Mouse (Mus musculus): ENCODE data around the gene Rasgrp3.
"Not testable (repeated sequence)": the region's sequence is repeated elsewhere in the genome, so short reads cannot be mapped to it uniquely, and the experiment has no call there.

Gene Rasgrp3

DNA sequence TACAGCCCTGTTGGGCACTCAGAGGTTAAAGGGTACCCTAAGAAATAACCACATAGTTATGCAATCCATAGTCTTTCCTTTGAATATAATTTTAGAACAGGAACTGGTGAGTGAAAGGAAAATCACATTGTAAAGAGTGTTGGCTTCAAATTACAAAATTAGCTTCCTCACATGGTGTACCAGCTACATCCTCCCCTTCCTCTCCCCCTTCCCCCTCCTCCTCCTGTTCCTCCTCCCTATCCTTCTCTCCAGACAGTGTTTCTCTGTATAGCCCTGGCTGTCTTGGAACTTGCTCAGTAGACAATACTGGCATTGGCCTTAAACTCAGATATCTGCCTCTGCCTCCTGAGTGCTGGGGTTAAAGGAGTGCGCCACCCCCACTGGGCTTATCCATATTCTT lies 26.1 kb downstream of the Rasgrp3 start:
- no peak for DNase-seq (ENCODE audit: low spot score in 2 of 2)

DNA sequence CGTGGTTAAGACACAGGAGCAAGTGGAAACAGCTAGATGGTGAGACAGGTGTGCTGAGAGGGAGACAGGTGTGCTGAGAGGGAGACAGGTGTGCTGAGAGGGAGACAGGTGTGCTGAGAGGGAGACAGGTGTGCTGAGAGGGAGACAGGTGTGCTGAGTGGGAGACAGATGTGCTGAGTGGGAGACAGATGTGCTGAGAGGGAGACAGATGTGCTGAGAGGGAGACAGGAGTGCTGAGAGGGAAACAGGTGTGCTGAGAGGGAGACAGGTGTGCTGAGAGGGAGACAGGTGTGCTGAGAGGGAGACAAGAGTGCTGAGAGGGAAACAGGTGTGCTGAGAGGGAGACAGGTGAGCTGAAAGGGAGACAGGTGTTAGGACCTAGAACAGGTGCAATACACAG lies 27.5 kb downstream of the Rasgrp3 start:
- DNase-seq (ENCODE audit: low spot score in 2 of 2) = not testable (repeated sequence)

DNA sequence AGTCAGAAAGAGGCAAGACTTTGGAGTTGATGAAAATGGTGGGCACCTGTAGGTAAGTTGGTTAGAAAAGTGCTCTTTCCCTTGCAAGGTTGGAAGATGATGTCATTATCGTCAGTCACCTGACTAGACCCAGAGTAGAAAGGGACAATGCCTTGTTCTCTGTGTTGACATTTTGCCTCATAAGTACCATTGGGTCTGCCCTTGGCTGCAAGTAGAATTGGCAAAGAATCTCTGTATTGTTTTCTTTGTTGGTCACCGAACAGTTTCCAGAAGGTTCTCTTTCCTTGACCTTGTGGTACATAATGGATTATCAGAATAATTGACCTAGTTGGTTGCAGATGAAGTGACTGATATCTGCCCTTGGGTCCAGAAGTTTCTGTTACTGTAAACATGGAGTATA lies 27.9 kb downstream of the Rasgrp3 start:
- no peak for DNase-seq (ENCODE audit: low spot score in 2 of 2)

DNA sequence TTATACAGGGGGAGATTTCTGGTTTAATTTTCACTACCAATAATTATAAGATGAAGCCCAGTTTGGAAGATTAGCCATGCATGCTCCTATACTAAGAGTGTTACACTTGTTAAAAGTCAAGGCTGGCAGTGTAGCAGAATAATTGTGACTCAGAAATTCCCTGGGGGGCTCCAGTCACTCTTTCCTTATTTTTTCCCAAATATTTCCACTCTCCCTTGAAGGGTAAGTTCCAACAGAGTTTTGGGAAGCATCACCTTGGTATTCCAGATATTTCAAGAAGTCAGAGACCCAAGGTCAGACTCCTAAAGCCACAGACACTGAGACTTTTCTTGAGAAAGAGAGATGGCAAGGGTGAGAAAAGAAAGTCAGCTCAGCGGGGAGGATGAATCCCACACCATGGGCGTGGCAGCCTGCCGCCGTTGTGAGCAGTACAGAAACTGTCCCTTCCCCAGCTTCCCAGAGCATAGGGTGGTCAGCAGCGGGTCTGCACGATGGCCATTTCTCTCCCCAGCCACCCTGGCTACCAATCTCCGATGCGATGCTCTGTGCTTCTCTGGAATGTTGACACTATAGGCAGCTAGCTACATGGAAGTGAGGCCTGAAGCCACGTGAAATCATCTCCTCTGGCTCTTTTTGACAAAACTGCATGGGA lies 28.8 kb downstream of the Rasgrp3 start:
- DNase-seq (ENCODE audit: low spot score in 2 of 2) = no peak

DNA sequence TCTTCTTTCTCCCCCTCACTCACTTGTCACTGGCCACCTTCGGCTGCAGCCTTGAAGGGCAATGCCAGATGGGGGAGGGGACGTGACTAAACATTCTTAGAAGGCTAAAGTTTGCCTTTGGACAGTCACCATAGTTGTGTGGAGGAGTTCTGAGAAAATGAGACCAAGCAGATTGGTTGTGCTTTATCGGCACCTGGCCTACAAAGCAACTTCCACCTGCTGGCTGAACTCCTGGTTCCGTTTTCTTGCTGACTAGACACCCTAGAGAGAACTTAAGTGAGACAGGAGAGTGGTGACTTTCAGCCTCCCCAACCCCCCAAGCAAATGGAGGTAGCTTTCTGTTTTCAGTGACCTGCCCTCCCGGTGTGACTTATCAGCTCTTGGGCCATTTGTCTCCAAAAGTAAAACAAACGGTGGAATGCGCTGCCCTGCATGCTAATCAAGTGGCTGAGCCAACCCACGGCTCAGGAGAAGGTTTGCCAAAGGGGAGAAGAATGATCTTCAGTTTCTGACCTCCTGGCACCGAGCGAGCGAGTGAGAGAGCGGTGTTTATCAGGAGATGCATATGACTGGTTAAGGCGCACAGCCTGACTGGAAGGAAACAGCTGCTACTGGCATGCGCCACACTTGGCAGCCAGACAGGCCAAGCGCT lies 29.4 kb downstream of the Rasgrp3 start:
- DNase-seq (ENCODE audit: low spot score in 2 of 2) = peak; percentile 69 to 77

DNA sequence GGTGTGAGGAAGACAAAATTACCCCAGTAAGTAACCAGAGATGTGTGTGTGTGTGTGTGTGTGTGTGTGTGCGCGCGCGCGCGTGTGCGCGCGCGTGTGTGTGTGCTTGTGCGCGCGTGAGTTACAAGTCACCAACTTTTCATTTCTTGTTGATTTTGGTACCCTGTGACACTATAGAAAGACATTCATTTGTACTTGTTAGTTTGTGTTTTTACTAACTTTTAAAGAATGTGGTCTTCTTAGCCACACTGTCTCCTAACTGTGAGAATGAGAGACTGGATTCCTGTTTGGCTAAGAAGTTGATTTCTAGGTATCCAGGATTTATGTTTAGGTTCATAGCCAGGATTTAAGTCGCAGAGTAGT lies 29.9 kb downstream of the Rasgrp3 start:
- no peak for DNase-seq (ENCODE audit: low spot score in 2 of 2)

DNA sequence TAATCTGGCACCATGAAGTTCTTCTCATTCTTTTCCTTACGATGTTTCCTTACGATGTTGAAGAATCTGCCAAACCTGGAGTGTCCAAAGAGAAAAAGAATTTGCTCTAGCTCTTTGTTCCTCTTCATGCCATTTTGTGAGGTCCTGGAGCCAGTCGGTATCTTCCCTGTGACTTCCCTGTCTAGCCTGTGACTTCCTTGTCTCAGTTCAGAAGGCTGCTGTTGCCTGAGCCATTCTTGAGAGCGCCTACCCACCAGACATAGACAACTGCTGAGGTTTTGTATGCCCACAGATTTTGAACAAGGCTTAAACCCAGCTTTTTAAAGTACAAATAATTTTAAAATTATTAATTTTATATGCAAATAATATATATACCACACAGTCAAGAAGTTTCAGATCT lies 31.3 kb downstream of the Rasgrp3 start:
- no peak for DNase-seq (ENCODE audit: low spot score in 2 of 2)

DNA sequence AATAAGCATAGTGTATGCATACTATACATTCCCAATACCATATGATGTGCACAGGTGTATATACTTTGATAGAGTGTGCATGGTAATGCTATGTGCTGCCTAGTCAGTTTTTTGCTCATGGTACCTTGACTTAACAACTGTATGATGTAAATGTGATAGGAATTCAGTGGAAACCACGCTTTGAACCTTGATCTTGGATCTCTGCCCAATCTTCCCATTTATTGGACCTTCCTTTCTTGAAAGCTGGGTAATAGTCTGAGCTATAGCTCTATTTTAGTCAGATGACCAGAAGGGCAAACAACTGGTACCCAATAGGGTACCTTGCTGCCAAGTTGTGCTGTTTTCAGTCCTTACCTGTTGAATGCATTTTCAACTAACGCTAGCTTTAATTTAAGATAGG lies 31.8 kb downstream of the Rasgrp3 start:
- DNase-seq (ENCODE audit: low spot score in 2 of 2) = no peak

DNA sequence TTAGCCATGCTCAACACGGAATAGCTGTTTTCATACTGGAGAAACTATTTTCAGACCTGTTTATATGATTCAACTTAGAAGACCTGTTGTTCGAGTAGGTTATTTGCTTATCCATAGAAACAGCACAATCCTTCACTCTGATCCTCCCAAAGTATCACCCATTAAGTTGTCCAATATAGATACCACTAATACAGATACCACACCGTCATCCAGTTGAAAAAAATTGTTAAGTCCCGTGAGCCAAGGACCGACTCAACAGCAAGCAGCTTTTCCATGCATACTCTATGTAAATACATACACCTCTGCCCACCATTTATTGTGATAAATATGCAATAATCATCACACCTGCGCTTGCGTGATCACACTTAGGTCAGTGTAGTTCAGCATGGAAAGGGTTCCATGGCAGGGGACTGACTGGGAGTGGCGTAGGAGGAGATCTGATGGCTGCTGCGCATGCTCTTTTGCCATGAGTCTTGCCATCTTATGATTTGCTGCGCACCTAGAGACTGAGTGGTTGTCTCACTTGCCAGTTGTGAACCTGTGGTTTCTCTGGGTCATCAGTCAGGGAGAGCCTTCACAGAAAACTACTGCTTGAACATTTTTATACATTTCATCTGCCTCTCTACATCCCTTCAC lies 32.9 kb downstream of the Rasgrp3 start:
- no peak for DNase-seq (ENCODE audit: low spot score in 2 of 2)

DNA sequence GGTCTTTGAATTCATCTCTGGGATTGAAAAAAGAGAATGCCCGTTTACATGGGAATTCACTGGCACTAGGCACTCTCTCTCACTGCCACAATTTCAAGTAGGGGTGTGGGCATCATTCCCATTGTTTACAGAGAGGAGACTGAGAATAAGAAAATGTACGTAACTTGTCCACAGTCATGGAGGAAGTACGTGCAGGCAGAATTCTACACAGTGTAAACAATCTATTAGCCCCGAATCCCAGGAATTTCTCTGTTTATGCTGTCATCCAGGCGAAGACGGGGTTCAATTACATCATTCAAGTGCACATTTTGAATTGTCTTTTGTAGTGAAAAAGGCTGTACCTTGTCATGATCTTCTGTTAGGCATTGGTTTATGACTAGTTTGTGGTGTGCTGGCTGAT lies 34.6 kb downstream of the Rasgrp3 start:
- no peak for DNase-seq (ENCODE audit: low spot score in 2 of 2)

DNA sequence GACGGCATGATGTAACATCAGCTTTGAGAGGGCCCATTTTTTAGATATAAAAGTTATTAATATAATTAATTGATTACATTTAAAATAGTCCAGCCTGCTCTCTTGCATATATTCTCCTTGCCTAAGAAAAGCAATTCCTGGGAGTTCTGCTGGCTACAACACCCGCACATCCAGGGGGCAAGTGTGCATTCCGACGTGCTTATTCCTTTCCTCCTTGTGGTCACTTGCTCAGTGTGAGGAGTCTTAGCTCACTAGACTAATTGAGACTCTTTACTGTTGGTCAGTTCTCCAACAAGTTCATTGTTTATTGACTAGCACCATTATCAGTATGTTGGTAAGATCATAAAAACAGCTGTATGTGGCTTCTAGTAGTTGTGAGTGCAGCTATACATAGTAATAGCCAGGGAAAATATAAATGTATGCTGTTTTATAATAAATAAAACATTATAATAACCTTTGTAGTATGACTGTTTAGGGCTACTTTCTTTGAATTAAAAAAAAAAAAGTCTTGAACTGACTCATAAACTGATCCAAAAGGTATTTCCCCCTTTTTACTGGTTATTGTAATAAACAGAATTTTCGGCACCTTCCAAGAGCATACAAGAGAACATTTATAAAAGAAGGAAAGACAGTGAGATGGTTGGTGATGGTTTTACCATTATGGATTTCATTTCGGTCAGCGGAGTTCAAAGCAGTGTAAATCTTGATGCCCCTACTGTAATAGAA lies 35.4 kb downstream of the Rasgrp3 start:
- DNase-seq (ENCODE audit: low spot score in 2 of 2) = no peak

DNA sequence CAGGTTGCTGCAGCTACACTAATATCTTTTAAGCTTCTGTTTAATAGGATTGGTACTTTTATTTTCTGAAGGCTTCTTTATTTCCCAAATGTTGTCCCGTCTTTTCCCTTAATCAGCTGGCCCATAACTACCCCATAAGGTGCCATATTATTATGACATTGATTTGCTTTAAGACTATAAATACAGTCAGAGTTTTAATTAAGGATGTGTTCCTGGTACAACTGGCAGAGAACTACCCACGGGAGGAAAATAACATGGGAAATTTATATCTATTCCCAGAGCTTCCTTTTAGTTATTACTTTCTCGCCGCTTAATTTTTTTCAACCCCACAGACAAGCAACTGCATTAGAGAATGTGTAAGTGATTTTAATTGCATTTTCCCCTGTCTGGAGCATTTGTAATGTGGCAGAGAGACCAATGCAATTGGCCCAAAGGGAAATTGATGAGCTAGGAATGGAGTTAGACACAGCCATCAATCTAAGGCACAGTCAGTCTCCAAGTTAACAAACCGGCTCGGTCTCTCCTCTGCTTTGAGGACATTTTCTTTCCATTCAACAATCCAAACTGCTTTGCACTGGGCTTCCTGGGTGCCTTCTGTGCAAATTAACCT lies 36.1 kb downstream of the Rasgrp3 start:
- DNase-seq (ENCODE audit: low spot score in 2 of 2) = no peak

DNA sequence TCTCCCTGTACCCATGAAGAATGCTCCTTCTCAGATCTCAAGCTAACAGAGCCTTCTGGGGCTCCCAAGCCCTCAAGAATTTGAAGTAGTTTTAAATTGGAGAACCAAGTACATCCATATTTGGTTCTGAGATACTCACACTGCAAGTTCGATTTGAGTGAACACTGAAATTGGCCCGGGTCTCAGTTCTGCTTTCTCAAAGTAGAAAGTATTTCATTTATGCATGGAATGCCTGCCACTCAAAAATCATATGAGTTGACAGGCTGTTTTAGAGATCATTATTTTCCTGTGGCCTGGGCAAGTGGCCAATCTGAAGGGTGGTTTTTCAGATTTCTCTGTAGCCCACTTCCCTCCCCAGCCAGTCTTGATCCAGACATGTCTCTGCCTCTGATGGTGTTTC lies 36.7 kb downstream of the Rasgrp3 start:
- DNase-seq (ENCODE audit: low spot score in 2 of 2) = no peak

DNA sequence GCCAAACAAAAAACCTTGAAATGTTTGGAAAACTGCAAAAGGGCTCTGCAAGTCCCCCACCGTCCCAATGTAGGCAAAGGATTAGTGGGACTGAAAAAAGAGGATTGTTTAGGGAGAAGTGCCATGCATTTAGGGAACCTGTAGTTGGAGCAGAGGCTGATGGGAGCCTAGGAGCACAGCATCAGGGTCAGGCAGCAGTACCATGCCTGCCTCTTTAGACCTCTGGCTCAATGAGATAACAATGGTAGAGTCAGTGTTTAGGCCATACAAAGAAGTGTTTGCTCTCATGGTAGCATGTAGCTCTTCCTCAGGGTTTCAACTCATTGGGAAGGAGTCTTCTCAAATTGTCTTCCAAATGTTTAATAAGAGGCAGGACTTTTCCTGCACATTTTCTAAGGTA lies 40.3 kb downstream of the Rasgrp3 start:
- no peak for DNase-seq (ENCODE audit: low spot score in 2 of 2)

DNA sequence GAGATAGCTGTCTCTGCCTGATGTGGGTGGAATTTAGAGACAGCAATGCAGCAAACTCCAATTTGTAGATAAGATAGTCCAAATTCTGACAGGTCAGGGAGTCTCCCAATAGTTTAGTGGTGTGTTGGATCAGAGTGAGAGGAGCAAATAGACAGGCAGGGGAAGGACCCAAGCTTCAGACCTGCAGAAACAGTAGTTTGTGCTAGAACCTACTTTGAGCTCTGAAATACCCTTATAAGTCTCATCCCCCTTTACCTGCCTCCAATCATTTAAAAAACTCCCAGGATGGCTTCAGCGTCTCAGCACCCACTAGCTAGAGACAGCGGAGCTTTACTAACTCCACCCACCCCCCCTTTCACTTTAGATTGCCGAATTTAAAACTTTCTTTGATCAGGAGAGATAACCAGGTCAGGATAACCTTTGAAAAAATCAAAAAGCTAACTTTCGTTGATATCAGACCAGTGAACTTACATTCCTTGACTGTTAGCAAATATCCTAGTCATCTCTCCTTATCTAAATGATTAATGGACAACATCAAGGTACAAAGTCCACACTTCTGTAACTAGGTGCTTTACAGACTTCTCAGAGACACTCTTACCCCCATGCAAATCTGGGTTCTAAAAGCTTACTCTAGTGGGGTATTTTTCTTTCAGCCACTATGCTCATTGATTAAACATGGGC lies 41.2 kb downstream of the Rasgrp3 start:
- DNase-seq (ENCODE audit: low spot score in 2 of 2) = no peak

DNA sequence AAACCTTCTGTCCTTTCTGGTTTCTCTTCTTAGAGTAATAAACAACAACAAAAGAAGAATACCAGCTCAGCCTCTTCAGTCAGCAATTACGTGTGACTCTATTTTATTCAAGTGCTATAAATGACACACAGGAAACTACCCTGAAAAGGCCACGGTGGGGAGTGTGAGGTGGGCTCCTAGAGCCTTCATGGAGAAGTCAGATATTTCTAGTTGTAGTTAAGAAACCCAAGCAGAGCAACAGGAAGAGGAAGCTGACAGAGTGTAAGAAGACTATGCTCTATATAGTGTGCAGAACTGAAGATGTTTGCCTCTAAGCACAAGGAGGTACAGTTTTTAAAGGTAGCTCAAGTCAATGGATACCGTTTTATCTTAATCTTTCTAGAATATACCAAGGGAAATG lies 42.0 kb downstream of the Rasgrp3 start:
- no peak for DNase-seq (ENCODE audit: low spot score in 2 of 2)

DNA sequence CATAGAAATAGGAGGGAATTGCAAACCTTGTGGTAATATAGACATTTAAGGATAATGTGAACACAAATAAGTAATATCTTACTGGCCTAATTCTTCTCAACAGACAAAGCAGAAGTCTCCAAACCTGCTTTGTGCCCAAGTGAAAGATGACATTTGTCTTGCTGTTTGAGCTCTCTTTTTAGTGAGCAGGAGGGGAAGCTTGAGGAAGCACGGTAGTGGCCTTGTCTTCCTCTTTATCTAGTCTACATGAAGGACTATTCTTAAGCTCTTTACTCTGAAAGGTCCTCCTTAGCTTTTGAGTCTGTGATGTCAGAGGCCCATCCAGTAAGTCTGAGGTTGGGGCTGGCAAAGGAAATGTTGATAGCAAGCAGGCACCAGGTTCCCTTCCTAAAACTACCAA lies 43.1 kb downstream of the Rasgrp3 start:
- DNase-seq (ENCODE audit: low spot score in 2 of 2) = no peak

DNA sequence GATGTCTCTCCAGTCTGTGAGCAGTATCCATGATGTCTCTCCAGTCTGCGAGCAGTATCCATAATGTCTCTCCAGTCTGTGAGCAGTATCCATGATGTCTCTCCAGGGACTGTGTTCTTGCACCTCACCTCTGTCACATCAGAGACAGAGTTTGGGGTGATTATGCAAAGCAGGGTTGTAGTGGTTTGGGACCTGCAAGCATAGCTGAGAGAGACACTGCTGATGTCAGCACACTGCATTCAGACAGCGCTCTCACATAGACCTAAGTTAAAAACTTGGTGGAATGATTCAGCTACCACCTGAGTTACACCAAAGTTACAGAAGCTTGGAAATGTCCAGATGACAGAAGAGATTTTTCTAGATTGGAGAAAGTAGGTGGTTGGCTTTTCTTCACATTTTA lies 44.0 kb downstream of the Rasgrp3 start:
- no peak for DNase-seq (ENCODE audit: low spot score in 2 of 2)

DNA sequence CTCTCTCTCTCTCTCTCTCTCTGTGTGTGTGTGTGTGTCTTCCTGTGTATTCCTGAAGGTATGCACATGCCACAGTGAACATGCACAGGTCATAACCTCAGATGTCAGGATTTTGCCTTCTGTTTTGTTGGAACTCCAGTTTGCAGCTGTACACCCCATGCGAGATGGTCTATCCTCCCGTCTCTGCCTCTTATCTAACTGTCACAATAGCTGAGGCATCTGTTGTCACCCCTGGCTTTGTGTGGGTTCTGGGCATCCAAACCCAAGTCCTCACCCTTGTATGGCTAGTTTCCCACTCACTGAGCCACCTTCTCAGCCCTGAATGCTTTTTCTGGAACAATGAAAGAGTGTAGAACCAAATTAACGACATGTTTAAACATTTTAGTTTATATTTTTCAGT lies 44.7 kb downstream of the Rasgrp3 start:
- DNase-seq (ENCODE audit: low spot score in 2 of 2) = no peak

DNA sequence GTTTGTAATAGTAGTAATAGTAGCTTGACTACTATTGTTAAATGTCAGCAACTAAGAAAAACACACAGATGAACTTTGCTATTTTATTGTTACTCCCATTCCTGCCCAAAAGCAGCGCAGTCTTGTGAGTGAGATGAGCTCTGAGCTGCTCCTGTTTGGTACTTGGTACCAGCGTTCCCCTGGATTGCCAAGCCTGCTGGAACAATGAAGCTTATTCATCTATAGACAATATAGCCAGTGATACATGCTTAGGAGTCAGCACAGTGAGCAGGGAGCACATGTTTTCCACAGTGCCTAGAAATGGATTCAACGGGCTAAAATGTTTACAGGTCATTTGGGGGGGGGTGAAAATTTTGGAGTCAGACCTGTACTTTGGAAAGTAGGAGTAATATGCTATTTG lies 50.5 kb downstream of the Rasgrp3 start:
- DNase-seq (ENCODE audit: low spot score in 2 of 2) = no peak

DNA sequence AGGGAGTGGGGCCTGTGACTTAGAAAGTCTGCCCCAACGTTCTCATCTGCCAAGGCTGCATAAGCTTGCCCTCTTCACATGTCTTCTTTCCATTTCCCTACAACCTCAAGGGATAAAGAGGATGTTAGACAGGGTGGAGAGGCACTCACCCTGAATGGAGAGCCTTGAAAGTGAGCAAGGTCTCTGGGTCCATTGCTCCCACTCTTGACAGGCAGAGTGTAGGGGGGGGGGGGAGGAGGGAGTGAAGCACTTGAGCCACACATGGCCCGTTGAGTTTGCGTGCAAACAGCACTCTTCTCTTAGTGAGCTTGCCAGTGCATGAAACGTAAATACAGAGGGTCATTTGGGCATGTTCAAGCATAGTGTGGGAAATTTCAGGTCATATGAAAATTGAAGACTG lies 59.5 kb downstream of the Rasgrp3 start:
- no peak for DNase-seq (ENCODE audit: low spot score in 2 of 2)

DNA sequence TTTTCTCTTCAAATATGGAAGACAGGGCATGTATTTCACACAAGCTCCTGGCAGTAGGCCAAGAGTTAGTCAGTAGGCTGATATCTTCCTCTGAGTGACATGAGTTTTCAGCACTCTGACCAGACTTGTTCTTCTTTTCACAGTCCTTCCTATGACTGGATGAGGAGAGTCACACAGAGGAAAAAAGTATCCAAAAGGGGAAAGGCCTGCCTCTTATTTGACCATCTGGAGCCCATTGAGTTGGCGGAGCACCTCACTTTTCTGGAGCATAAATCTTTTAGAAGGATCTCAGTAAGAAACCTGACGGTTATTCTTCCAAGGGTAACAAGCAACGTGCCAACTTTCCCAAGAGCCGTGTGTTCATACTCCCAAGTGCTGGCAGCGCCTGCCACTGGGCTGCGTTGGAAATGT lies 62.5 kb downstream of the Rasgrp3 start:
- DNase-seq (ENCODE audit: low spot score in 2 of 2) = no peak

Measured in frontal cortex, postnatal 10 days (tissue).